In the genomic region with DNA sequence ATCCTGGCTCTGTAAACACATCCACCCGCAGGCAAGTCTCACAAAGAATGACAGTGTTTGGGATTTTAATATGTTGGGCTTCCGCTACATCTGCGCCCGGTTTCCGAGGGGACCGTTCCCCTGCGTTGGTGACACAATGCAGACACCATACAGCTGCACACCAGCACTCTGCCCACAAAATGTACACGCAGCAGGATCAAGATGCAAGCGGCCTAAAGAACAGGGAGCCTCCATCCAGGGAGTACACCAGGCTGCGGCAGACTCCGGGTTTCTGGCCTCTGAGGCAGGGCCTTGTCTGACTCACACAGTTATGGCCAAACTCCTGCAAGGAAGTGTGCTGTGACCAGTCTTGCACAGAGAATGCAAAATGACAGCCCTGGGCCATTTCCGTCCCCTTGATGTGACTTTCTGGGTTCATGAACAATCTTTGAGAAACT, we compare ENCODE assay signal across 8 mouse cellular contexts. TPM values are rescaled to one million over a fixed set of nuclear protein-coding genes. Genes with fewer than 3 reads are reported as not detected.
DNase-seq lines count a peak whose midpoint lies in the region; ATAC-seq lines count a peak whose summit lies in the region.

No protein-coding gene starts in this region.

- peak; percentile 69 for DNase-seq in adrenal gland, adult 2 months
- no peak for DNase-seq in adrenal gland, postnatal 4 days (ENCODE audit: low spot score in 2 of 2)
- DNase-seq in adrenal gland, postnatal 14 days, result peak; percentile 62
- no peak for DNase-seq in forebrain, embryonic 14.5 days (ENCODE audit: low spot score)
- no peak for DNase-seq in gastrocnemius, postnatal 25 days
- no peak for DNase-seq in adipocyte (ENCODE audit: low spot score)

- WGBS in forebrain, embryonic 14.5 days, result 15% methylated on average over 12 of the region's 12 CpGs
- WGBS in kidney, embryonic 15.5 days, result 50% methylated on average over 12 of the region's 12 CpGs
- 32% methylated on average over 12 of the region's 12 CpGs for WGBS in neural tube, embryonic 13.5 days

- peaks cover 17% of the 10 kb centered on the region; the same call in 1 of the 2 replicates for H3K36me3 ChIP-seq in forebrain, embryonic 14.5 days (ENCODE audit: control insufficient read depth, insufficient read depth, low read length)
- H3K36me3 ChIP-seq in kidney, embryonic 15.5 days, result peaks cover 40% of the 10 kb centered on the region
- peaks cover 7% of the 10 kb centered on the region for H3K36me3 ChIP-seq in neural tube, embryonic 13.5 days

- H3K4me1 ChIP-seq in forebrain, embryonic 14.5 days (ENCODE audit: control insufficient read depth, insufficient read depth, low read length), result peaks cover 29% of the 10 kb centered on the region
- H3K4me1 ChIP-seq in kidney, embryonic 15.5 days, result peaks cover 68% of the 10 kb centered on the region
- H3K4me1 ChIP-seq in neural tube, embryonic 13.5 days (replicated peaks), result peaks cover 97% of the 10 kb centered on the region

- H3K27me3 ChIP-seq in forebrain, embryonic 14.5 days (replicated peaks; ENCODE audit: control insufficient read depth, insufficient read depth, low read length), result no peaks in the 10 kb centered on the region
- no peaks in the 10 kb centered on the region for H3K27me3 ChIP-seq in kidney, embryonic 15.5 days
- H3K27me3 ChIP-seq in neural tube, embryonic 13.5 days, result no peaks in the 10 kb centered on the region

- peak overlapping the region; percentile 25; the same call in 1 of the 2 replicates for H3K4me2 ChIP-seq in forebrain, embryonic 14.5 days (ENCODE audit: low read length)
- no peak overlapping the region for H3K4me2 ChIP-seq in kidney, embryonic 15.5 days
- peak overlapping the region; percentile 24 for H3K4me2 ChIP-seq in neural tube, embryonic 13.5 days

- peak overlapping the region; percentile 87 for H3K27ac ChIP-seq in forebrain, embryonic 14.5 days (ENCODE audit: low read depth, low read length)
- peak overlapping the region; percentile 76 for H3K27ac ChIP-seq in kidney, embryonic 15.5 days
- H3K27ac ChIP-seq in neural tube, embryonic 13.5 days (replicated peaks), result peak overlapping the region; percentile 92

- H3K9ac ChIP-seq in forebrain, embryonic 14.5 days (ENCODE audit: low read length), result peak overlapping the region; percentile 38; the same call in 1 of the 2 replicates
- no peak overlapping the region for H3K9ac ChIP-seq in kidney, embryonic 15.5 days
- peak overlapping the region; percentile 55 for H3K9ac ChIP-seq in neural tube, embryonic 13.5 days

- H3K4me3 ChIP-seq in forebrain, embryonic 14.5 days (ENCODE audit: low read depth, low read length), result no peak overlapping the region
- H3K4me3 ChIP-seq in kidney, embryonic 15.5 days (replicated peaks), result no peak overlapping the region
- no peak overlapping the region for H3K4me3 ChIP-seq in neural tube, embryonic 13.5 days

- ATAC-seq in forebrain, embryonic 14.5 days, result peak; percentile 59; the same call in 1 of the 2 replicates
- no peak for ATAC-seq in kidney, embryonic 15.5 days (replicated peaks; ENCODE audit: low FRiP score)
- ATAC-seq in neural tube, embryonic 13.5 days (ENCODE audit: low read depth), result peak; percentile 52

- H3K9me3 ChIP-seq in forebrain, embryonic 14.5 days (replicated peaks; ENCODE audit: control insufficient read depth, low read length), result no peaks in the 10 kb centered on the region
- no peaks in the 10 kb centered on the region for H3K9me3 ChIP-seq in kidney, embryonic 15.5 days (replicated peaks)
- no peaks in the 10 kb centered on the region for H3K9me3 ChIP-seq in neural tube, embryonic 13.5 days

RNA-seq across cellular contexts. Expression of gene Zmynd8, which starts 31.8 kb away (rescaled TPM):
- 10 to 100 TPM; 53.9 to 56.5 TPM for total RNA-seq in adrenal gland, adult 2 months (2021)
- 21.3 and 22.2 TPM in 2 replicates for polyA plus RNA-seq in adrenal gland, adult 2 months (2012; rRNA removed)
- total RNA-seq in adrenal gland, postnatal 4 days (2021), result 10 to 100 TPM; 61.4 to 61.9 TPM
- total RNA-seq in adrenal gland, postnatal 14 days (2021), result 45.8 and 59.2 TPM in 2 replicates
- polyA plus RNA-seq in forebrain, embryonic 14.5 days (2014; fragmentation: Nextera tagmentation; extraction: Ambion mirVana), result 43.3 and 58.0 TPM in 2 replicates
- polyA plus RNA-seq in kidney, embryonic 15.5 days (2015; fragmentation: Nextera tagmentation; extraction: Ambion mirVana), result 67.1 and 68.3 TPM in 2 replicates
- 69.0 and 73.2 TPM in 2 replicates for polyA plus RNA-seq in neural tube, embryonic 13.5 days (2015; fragmentation: Nextera tagmentation; extraction: Ambion mirVana)
- total RNA-seq in gastrocnemius, postnatal 25 days (2021), result 10 to 100 TPM; 17.1 to 18.4 TPM

Comparison
In these comparisons a context has a peak if more than half of its experiments do, and no peak if none do; other contexts are left out.
1. DNase-seq: peak in adrenal gland, adult 2 months (single experiment) and adrenal gland, postnatal 14 days (single experiment); none in adrenal gland, postnatal 4 days (0 of 2), forebrain, embryonic 14.5 days (single experiment), gastrocnemius, postnatal 25 days (single experiment) and adipocyte (single experiment).
2. Peak in every context shown above with its lines, with median percentiles within 50 percentile points of each other: H3K27ac ChIP-seq.